Mouse (Mus musculus): Measurements from ENCODE around the gene Tshz2. TPM values are rescaled to one million over a fixed set of nuclear protein-coding genes. Genes with fewer than 3 reads are reported as not detected.

The Tshz2 gene
- total RNA-seq, 2 experiments from 2014 or later = 10.3 to 14.8 TPM

DNA sequence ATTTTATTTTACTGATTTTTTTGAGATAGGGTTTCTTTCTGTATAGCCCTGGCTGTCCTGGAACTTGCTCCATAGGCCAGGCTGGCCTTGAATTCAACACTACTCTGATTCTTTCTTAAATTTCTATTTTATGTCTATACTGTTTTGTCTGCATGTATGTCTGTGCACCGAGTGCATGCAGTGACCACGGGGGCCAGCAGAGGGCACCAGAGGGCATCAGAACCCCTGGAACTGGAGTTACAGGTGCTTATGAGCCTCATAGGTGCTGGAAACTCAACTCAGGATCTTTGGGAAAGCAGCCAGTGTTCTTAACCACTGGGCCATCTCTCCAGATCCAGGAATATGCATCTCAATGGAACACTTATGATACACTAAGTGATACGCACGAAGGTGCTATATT lies 427.3 kb downstream of the Tshz2 start:
- DNase-seq = no peak
- peak; percentile 65 for TF ChIP-seq CTCF (IDR thresholded peaks at IDR 0.05)
- H3K4me3 ChIP-seq = no peak overlapping the region
- intact Hi-C loops (cut with DNase I) = no loop called here
- H3K27ac ChIP-seq = no peak overlapping the region

DNA sequence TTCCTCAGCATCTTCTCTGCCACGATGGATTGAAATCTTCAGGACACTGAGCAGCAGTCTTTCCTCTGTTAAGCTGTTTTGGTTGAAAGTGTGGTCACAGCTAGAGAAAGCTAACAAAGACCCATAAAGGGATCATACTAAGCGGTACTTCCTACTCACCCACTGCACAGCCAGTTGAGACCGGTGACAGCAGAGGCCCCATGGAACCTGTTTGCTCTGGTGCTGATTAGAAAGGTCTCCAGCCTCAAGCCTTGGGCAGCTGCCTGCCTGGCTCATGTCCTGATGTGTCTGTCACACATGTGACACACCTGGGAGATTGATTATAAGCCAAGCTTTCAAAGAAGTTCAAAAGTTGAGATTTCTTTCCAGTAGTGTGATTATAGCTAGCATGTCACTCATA lies 429.6 kb downstream of the Tshz2 start:
- DNase-seq = no peak
- intact Hi-C loops (cut with DNase I) = no loop called here
- Histone ChIP-seq H3K4me3 (no peak overlapping the region), H3K27ac (no peak overlapping the region)
- no peak for TF ChIP-seq CTCF (IDR thresholded peaks at IDR 0.05)

DNA sequence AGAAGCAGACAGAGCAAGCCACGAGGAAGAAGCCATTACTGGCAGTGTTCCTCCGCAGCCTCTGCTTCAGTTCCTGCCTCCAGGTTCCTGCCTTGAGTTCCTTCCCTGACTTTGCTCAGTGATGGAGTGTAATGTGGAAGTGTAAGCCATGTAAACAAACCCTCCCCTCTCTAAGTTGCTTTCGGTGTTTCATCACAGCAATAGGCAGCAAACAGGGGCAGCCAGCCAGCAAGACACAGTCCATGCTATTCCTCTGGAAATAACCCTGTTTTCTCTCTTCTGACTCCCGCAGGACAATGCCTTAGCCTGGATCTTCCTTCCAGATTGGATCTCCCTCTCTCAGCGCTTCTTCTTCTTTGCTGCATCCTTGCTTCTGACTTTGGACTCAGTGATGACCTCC lies 437.2 kb downstream of the Tshz2 start:
- H3K27ac ChIP-seq = peak overlapping the region; percentile 62
- DNase-seq = peak; percentile 64
- no peak for TF ChIP-seq CTCF (IDR thresholded peaks at IDR 0.05)
- intact Hi-C loops (cut with DNase I) = no loop called here
- no peak overlapping the region for H3K4me3 ChIP-seq

DNA sequence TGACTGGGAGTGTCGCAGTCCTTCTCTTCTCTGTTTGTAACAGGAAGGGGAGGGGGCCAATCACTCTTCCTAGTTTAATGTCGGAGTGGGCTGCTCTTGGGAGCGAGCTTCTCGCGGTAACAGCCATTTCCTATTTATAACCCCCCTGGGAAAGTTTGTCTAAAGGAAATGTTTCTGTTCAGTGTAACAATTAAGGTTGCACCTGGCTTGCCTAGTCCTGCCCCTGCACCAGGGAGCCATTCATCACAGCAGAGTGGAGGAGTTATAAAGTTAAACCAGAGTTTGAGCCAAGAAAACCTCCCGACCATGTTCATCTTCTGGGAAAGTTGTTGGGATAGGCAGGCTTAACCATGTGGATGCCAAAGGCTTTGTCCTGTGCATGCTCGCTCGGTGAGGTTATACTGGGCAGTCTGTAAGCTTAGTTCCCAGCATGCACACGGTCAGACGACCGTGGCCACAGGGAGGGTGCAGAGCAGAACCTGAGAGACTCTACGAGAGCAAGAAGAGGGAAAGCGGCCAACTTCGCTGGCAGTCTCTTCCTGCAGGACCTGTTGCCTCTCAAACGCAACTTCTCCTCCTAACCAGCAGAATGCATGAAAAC lies 437.9 kb downstream of the Tshz2 start:
- peak; percentile 65 for DNase-seq
- intact Hi-C loops (cut with DNase I) = no loop called here
- Histone ChIP-seq H3K4me3 (peak overlapping the region; percentile 49), H3K27ac (peak overlapping the region; percentile 62)
- no peak for TF ChIP-seq CTCF (IDR thresholded peaks at IDR 0.05)

DNA sequence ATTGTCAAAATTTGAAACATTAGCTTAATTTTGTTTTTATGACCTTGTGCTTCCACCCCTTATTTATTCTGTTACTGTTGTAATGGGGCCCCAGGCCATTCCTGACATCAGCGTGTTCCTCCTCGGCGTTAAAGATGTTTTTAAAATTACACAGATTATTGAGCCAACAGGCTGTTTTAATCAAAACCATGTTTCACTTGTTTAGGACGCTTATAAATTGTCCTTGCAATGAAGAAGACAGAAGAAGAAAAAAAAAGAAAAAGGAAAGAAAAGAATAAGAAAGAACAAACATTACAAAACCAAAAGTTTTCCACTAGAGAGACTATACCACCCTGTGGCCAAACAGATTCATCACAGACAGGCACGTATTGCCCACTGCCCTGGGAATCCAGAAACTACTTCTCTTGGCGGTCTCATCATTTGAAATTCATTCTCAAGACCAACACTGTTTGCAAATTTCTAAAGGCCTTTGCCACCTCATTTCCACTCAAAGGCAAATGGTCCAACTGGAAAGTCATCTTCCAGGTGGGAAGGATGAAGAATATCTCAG lies 444.2 kb downstream of the Tshz2 start:
- intact Hi-C loops (cut with DNase I) = no loop called here
- Histone ChIP-seq H3K4me3 (no peak overlapping the region), H3K27ac (peak overlapping the region; percentile 68; the same call in 1 of the 2 replicates)
- peak; percentile 36 for TF ChIP-seq CTCF (IDR thresholded peaks at IDR 0.05)
- DNase-seq = no peak

DNA sequence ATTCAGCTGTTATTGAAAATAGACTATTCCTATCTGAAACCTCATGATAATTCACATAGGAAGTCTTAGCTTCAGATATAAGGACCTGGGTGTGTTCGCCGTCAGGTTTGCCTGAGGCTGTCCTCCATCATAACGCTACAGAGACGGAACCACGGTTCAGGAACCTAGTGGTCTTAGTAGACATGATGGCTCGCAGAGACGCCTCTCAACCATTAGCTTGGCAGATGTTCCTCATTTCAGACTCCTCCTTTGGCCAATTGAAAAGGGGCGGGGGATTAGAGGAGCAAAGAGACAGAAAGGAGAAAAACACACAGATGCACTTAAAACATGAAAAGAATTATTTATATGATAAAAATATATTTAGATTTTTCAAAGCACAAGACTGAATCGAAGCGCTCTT lies 445.2 kb downstream of the Tshz2 start:
- intact Hi-C loops (cut with DNase I) = no loop called here
- DNase-seq = no peak
- TF ChIP-seq CTCF (IDR thresholded peaks at IDR 0.05) = no peak
- H3K4me3 ChIP-seq = no peak overlapping the region
- H3K27ac ChIP-seq = 0 out of 2 replicates have a peak overlapping the region, but pooled peaks have one; percentile 8

DNA sequence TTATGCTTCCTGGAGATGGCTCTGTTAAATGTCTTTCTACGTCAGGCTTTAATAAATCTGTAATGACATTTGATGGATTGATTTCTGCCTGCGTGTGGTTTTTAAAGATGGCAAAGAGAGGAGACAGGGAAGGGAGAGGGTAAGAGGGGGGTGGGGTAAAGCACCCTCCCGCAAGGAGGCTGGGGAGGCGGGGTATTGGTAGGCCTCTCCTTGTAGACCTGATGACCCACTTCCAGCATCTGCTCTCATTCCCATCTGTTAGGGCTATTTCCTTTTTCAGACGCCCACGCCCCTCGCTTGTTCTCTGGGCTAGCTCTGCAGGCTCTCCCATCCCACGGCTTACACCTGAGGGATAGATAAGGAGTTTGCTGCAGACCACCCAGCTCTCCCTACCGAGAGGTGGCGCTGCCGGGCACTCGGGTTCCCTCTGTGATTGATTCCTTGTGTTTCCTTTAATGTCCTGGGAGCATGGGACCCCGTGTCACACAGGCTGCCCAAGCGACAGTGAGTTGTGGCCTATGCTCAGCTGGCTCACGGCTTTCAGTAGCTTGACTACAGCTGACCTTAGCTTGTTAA lies 445.7 kb downstream of the Tshz2 start:
- peak; percentile 35 for TF ChIP-seq CTCF (IDR thresholded peaks at IDR 0.05)
- Histone ChIP-seq H3K27ac (no peak overlapping the region), H3K4me3 (no peak overlapping the region)
- intact Hi-C loops (cut with DNase I) = no loop called here
- DNase-seq = peak; percentile 33

DNA sequence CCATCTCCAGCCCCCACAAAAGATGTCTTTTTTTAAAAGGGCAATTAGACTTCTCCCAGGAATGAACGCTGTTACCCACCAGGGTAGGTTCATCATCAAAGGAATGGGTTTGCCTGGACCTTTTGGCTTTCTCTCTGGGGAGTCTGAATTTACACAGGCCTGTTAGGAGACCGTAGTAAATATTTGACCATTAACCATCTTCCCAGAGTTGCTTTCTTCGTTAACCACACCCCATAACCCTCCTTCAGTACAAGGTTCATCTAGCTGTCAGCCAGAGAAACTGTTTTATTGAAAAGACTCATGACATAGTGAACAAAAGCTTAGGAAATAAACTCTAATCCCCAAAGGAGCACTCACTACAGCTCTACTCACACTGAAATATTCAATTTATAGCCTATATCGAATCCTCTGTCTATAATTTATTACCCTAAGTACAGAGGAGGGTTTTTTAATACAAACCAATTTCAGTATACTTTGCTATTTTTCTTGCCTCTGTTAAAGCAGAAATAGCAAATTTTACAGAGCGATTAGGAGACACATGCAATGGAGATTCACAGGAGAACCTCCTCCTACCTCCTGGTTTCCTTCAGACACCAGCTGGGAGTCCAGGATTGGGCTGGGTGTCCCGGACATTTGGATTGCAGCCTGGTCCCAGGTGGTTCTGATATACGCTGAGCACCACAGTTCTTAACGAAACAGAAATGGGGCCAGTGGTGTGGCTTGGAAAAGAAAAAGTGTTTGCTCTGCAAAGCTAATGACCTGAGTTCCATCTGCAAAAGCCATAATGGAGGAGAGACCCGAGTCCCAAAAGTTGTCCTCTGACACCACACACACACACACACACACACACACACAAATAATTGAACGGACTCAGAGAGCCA lies 459.0 kb downstream of the Tshz2 start:
- peak; percentile 49 for DNase-seq
- no peak overlapping the region for H3K4me3 ChIP-seq
- peak overlapping the region; percentile 40 for H3K27ac ChIP-seq
- intact Hi-C loops (cut with DNase I) = no loop called here
- TF ChIP-seq CTCF (IDR thresholded peaks at IDR 0.05) = no peak

DNA sequence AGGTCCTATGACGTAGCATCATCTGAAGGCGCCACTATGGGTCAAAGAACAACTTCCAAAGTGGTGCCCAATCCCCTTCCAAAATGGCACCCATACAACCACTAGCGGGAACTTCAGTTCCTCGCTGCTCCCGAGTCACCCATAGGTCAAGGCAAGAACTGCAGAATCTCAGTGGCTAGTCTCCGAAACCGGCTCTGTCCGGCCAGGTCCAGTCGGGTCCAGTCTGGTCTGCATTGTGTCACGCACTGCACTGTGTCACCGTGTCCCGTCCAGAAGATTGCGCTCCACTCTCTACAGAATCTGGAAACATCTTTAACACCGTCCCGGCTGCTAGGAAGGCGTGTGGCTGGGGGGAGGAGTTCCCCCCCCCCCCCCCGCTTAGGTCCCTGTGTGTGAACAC lies 461.4 kb downstream of the Tshz2 start:
- no peak for DNase-seq
- intact Hi-C loops (cut with DNase I) = no loop called here
- TF ChIP-seq CTCF (IDR thresholded peaks at IDR 0.05) = no peak
- H3K4me3 ChIP-seq = no peak overlapping the region
- H3K27ac ChIP-seq = no peak overlapping the region

DNA sequence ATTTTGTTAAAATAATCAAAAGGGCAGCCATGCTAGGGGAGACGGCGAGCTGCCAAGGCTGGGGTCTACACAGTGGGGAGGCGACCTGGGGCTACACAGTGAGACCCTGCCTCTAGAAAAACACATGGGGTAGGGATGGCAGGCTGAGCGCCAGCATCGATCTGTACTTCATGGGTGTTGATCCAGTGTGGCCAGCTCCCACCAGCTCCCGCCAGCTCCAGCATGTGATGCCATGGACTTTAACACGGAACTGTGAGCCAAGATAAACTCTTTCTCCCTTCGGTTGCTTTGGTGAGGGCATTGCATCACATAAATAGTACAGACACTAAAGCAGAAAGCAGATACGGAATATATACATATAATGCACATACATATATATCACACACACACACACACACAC lies 462.1 kb downstream of the Tshz2 start:
- H3K4me3 ChIP-seq = no peak overlapping the region
- no peak for DNase-seq
- no peak for TF ChIP-seq CTCF (IDR thresholded peaks at IDR 0.05)
- H3K27ac ChIP-seq = no peak overlapping the region
- intact Hi-C loops (cut with DNase I) = no loop called here

DNA sequence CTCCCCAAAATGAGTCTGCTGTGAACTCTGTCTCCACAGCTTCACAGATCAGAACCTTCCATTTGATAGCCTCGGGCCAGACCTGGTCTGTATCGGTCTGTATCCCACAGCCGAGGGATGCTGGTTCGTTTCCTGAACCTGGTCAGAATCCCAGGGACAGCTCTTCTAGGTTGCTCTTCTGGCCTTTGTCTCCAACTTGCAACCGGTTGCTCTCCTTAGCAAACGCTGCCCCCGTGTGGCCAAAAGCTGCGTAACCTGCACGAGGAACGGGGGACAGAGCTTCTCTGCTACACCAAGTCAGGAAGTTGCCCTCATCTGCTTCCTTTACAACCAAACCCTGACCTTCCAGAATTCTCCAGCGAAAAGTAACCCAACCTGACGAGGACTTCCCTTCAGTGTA lies 468.3 kb downstream of the Tshz2 start:
- intact Hi-C loops (cut with DNase I) = loop anchor here (2.0 to 5.0 kb wide), 3 partner anchors 46 to 1039 kb away; no protein-coding TSS in a partner anchor
- DNase-seq = peak; percentile 93
- H3K4me3 ChIP-seq = peak overlapping the region; percentile 30; the same call in 1 of the 2 replicates
- TF ChIP-seq CTCF (IDR thresholded peaks at IDR 0.05) = peak; percentile 94
- H3K27ac ChIP-seq = no peak overlapping the region

DNA sequence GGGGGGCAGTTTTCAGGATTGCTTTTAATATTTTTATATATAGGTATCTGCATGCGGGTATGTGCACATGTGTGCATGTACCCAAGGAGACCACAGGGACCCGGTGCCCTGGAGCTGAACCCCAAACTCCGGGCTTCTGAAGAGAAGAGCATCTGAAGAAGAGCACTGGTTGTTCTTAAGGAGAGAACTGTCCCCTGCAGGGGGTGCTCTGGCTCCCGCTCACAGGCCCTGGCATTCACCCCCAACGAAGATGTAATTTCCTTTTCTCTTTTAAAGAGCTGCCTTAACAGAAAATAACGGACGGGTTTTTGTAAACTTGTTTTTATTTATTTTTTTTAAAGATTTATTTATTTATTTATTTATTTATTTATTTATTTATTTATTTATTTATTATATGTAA lies 469.1 kb downstream of the Tshz2 start:
- peak; percentile 29 for TF ChIP-seq CTCF (IDR thresholded peaks at IDR 0.05)
- no peak overlapping the region for H3K27ac ChIP-seq
- intact Hi-C loops (cut with DNase I) = loop anchor here (2.0 to 5.0 kb wide), 3 partner anchors 47 to 1040 kb away; no protein-coding TSS in a partner anchor
- no peak overlapping the region for H3K4me3 ChIP-seq
- no peak for DNase-seq

DNA sequence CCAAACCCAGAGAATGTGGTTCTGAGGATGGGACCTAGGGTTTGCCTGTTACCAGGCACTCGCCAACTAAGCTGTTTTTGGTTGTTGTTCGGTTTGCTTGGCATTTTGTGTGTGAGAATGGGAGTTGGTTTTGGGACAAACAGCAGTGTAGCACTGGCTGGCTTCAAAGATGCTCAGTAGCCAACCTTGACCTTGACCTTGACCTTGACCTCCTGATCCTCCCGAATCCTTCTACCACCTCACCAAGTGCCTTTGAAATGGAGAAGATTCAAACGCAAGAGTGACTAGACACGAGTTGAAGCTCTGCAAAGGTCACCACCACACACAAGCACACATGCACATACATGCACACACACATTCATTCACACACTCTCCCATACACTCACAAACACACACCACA lies 470.5 kb downstream of the Tshz2 start:
- Histone ChIP-seq H3K27ac (no peak overlapping the region), H3K4me3 (no peak overlapping the region)
- no peak for TF ChIP-seq CTCF (IDR thresholded peaks at IDR 0.05)
- intact Hi-C loops (cut with DNase I) = loop anchor here (5.0 kb wide), 2 partner anchors 299 to 1041 kb away; no protein-coding TSS in a partner anchor
- DNase-seq = no peak
